Mouse (Mus musculus) layer of hippocampus, postnatal 36 days (tissue): ENCODE data around the gene Ryr1. TPM values are rescaled to one million over a fixed set of nuclear protein-coding genes. Genes with fewer than 3 reads are reported as not detected.

Experiments used
- DNase-seq, 2 experiments: peaks; one replicate each; pipeline ENCODE4 v3.0.0; 2022
- microRNA-seq, 2 experiments: library from miRNA; unstranded; fragments of <30 nt; microRNA quantifications; one replicate each; pipeline ENCODE4 v1.2.0; 2021
- total RNA-seq, 2 experiments: library from RNA; stranded (reverse); gene quantifications; 2 replicates each; pipeline ENCODE4 v1.2.3; 2021

Ryr1 gene
- total RNA-seq, 2 experiments from 2014 or later: 13.9 to 17.7 TPM

DNA sequence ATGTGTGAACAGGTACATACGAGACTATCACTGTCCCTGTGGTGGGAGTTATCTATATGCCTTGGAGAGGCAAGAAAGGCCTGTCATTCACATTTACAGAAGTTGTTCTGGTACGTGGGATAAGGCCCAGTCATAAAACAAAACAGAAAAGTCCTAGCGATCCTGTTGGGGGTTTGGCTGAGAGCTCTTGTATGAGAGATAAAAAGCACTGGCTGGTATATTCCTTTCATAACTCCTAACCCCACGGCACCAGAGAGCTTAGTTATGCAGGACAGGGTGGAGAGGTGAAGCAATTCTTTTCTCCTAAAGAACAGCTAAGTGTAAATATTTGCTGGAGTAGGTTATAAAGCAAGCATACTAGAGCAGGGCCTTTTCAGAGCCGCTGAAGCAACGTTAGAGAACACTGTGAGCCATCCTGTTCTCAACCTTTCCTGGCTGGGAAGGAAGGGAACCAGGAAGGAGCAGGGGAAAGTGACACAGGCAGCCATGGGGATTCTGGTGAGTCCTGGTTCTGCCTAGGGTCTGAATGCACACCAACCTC is 165.4 kb downstream of the Ryr1 start:
- DNase-seq: no peak

- no peak for DNase-seq
Measured at GRCm38 (mm10) chr7:28958770-28959169, 166.2 kb downstream of the Ryr1 start.

DNA sequence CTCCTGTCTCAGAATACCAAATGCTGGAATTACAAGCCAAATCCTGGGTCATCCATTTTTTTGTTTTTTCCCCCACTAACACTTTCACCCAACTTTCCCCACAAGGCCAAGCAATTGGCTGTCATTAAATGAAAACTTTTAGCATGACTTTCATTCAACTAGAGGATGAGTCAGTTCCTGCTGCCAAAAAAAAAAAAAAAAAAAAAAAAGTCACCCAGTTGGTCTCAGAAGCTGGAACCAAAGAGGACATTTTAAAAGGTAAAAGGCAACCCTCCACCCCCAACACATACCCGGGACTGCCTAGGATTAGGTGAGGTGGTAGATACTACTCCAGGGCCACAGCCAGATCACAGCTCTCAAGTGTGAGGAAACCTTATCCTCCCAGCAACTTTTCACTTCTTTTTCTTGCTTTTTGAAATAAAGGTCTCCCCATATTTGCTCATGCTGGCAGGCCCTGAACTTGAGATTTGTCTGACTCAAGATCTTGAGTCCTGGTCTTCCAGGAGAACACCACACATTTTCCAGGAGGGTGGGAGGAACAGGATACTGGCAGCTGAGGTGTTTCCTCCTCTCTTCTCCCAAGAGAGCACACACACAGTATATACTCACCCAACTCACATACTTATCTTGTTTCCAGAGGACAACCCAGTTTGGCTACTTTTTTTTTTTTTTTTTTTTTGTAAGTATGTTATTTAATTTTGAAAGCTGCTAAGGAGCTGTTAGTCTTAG is 166.8 kb downstream of the Ryr1 start:
- no peak for DNase-seq

DNA sequence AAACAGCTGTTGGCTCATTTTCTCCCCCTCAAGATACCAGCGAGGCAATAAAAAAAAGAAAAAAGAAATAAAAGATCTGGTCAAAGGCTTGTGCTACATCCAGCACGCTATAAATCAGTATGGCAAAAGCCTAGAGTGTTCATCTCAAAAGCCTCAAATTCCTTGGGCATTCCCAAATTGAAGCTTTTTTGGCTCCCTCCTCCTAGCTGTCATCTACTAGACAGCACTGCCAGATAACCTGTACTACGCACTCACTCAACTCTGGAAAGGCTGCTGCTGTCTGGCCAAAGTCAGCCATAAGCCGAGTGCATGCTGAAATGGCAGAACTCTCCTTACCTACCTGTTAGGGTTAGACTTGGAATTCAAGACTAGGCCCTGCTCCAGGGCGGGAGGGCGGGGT is 167.7 kb downstream of the Ryr1 start:
- DNase-seq: no peak

GRCm38 (mm10) chr7:28956270-28956669 is 168.7 kb downstream of the Ryr1 start:
- DNase-seq: no peak

DNA sequence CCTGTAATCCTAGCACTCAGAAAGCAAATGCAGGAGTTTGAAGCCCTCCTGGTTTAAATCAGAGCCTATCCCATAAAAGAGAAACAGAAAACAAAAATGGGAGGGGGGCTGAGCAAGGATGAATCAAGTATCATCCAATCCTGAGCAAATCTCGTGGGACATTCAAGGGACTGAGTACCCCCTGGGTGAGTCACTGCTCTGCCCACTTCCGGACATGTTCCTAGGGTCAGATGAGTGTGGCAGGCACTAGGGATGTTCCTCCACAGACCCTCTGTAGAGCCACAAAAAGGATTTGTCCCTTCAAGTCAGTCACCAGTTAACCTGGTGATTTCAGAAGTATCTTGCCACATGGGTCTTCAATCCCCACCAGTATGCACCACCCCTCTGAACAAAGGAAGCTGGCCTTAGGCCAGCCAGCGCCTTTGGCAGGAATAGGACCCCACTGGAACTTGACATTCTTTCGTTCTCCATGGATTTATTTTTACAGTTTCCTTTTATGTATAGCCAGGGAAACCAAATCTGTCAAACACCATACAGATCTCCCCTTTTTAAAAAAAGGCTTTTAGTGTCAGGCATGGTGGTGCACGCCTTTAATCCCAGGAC is 169.6 kb downstream of the Ryr1 start:
- DNase-seq: no peak

GRCm38 (mm10) chr7:28954773-28955172 is 170.2 kb downstream of the Ryr1 start:
- no peak for DNase-seq

GRCm38 (mm10) chr7:28953476-28954376 is 171.3 kb downstream of the Ryr1 start:
- no peak for DNase-seq

Small RNAs within 50 kb of the gene (microRNA-seq; reads per million reads assigned to microRNA genes)
- gene Gm44408: 0 reads per million in 2 experiments
- gene Mir1963: 0 reads per million in 2 experiments

Other genes with a start within 250 kb of the Ryr1 start
- under 1 TPM; 0.22 to 0.35 TPM for gene Capn12, start 243.8 kb downstream of the Ryr1 start, total RNA-seq
- gene Actn4, start 162.8 kb downstream of the Ryr1 start, total RNA-seq: 100 to 1,000 TPM; 121 to 130 TPM
- 100 to 1,000 TPM; 190 to 196 TPM for gene Eif3k, start 143.3 kb downstream of the Ryr1 start, total RNA-seq
- 1 to 10 TPM; 1.7 to 1.9 TPM for gene Map4k1, start 143.1 kb downstream of the Ryr1 start, total RNA-seq
- gene Rasgrp4, start 9.7 kb upstream of the Ryr1 start, total RNA-seq: 1 to 10 TPM; 1.1 to 1.7 TPM
- gene Fam98c, start 31.1 kb upstream of the Ryr1 start, total RNA-seq: 10 to 100 TPM; 30.0 to 32.1 TPM
- gene Ggn, start 45.0 kb upstream of the Ryr1 start, total RNA-seq: under 1 TPM; 0.76 to 0.77 TPM
- 10 to 100 TPM; 45.3 to 51.0 TPM for gene Spred3, start 45.2 kb upstream of the Ryr1 start, total RNA-seq
- gene Psmd8, start 55.5 kb upstream of the Ryr1 start, total RNA-seq: 100 to 1,000 TPM; 136 to 154 TPM
- gene Catsperg1, start 88.9 kb upstream of the Ryr1 start, total RNA-seq: 1 to 10 TPM; 1.7 to 1.9 TPM
- 1 to 10 TPM; 2.1 to 2.6 TPM for gene Kcnk6, start 107.3 kb upstream of the Ryr1 start, total RNA-seq
- gene Yif1b, start 113.2 kb upstream of the Ryr1 start, total RNA-seq: 10 to 100 TPM; 42.0 to 47.4 TPM
- not detected for gene 2200002D01Rik, start 123.3 kb upstream of the Ryr1 start, total RNA-seq
- 10 to 100 TPM; 16.1 to 19.2 TPM for gene Spint2, start 156.7 kb upstream of the Ryr1 start, total RNA-seq
- gene Ppp1r14a, start 164.1 kb upstream of the Ryr1 start, total RNA-seq: 10 to 100 TPM; 25.9 to 26.0 TPM
- gene Dpf1, start 178.8 kb upstream of the Ryr1 start, total RNA-seq: 100 to 1,000 TPM; 108 to 109 TPM